ENCODE assay signal across 8 mouse cellular contexts in genomic region chr5:35894295-35895047, GRCm38 (mm10). TPM values are rescaled to one million over a fixed set of nuclear protein-coding genes. Genes with fewer than 3 reads are reported as not detected.
DNase-seq lines count a peak whose midpoint lies in the region; ATAC-seq and TF ChIP-seq lines count a peak whose summit lies in the region.

No protein-coding gene starts in this region.

- 3% methylated on average over 30 of the region's 30 CpGs for WGBS in hindbrain, embryonic 16.5 days
- WGBS in liver, embryonic 14.5 days (ENCODE audit: insufficient replicate concordance) = 24% methylated on average over 30 of the region's 30 CpGs

- H3K9me3 ChIP-seq in hindbrain, embryonic 16.5 days (ENCODE audit: control insufficient read depth, low read length) = no peaks in the 10 kb centered on the region
- no peaks in the 10 kb centered on the region for H3K9me3 ChIP-seq in liver, embryonic 14.5 days (ENCODE audit: control insufficient read depth, low read length)

- H3K36me3 ChIP-seq in hindbrain, embryonic 16.5 days (ENCODE audit: control insufficient read depth, insufficient read depth, low read length) = no peaks in the 10 kb centered on the region
- H3K36me3 ChIP-seq in liver, embryonic 14.5 days (replicated peaks; ENCODE audit: control insufficient read depth, insufficient read depth, low read depth) = no peaks in the 10 kb centered on the region

- no peak for TF ChIP-seq EP300 in liver, embryonic 14.5 days (IDR thresholded peaks at IDR 0.05; ENCODE audit: low read depth)

- no peak for TF ChIP-seq CTCF in gastrocnemius, adult 2 months (IDR thresholded peaks at IDR 0.05)
- no peak for TF ChIP-seq CTCF in liver, embryonic 14.5 days (IDR thresholded peaks at IDR 0.05; ENCODE audit: low read depth)

- H3K27me3 ChIP-seq in hindbrain, embryonic 16.5 days (replicated peaks; ENCODE audit: control insufficient read depth, insufficient read depth, low read length) = no peaks in the 10 kb centered on the region
- peaks cover 15% of the 10 kb centered on the region for H3K27me3 ChIP-seq in liver, embryonic 14.5 days (ENCODE audit: control insufficient read depth, insufficient read depth, low read length)

- peak overlapping the region; percentile 94 for H3K27ac ChIP-seq in gastrocnemius, adult 2 months
- peak overlapping the region; percentile 82 for H3K27ac ChIP-seq in hindbrain, embryonic 16.5 days (ENCODE audit: low read depth, low read length)
- no peak overlapping the region for H3K27ac ChIP-seq in liver, embryonic 14.5 days

- DNase-seq in 3134 (ENCODE audit: extremely low read depth, insufficient read length, low spot score) (peak; percentile 58), adipocyte (ENCODE audit: low spot score) (peak; percentile 92)
- peak; percentile 64 for DNase-seq in gastrocnemius, adult 2 months
- no peak for DNase-seq in liver, embryonic 14.5 days (ENCODE audit: low read depth in 3 of 3, low spot score in 3 of 3)
- peak; percentile 73 for DNase-seq in skeletal muscle tissue, adult 2 months (ENCODE audit: low read depth, low spot score)
- DNase-seq in right cerebral cortex, postnatal 36 days (ENCODE audit: low spot score in 2 of 2) = no peak
- no peak for DNase-seq in thymus, adult 18-20 months

- intact Hi-C loops in gastrocnemius, adult 2 months (cut with DNase I) = no loop called here

- peak overlapping the region; percentile 98 for H3K9ac ChIP-seq in hindbrain, embryonic 16.5 days (ENCODE audit: low read depth, low read length)
- H3K9ac ChIP-seq in liver, embryonic 14.5 days (replicated peaks) = no peak overlapping the region; the same call in 1 of the 2 replicates

- 0 out of 2 replicates have a peak, but pooled peaks have one; percentile 7 for ATAC-seq in hindbrain, embryonic 16.5 days
- ATAC-seq in liver, embryonic 14.5 days (ENCODE audit: insufficient read depth) = no peak

- H3K4me2 ChIP-seq in hindbrain, embryonic 16.5 days (ENCODE audit: low read length) = peak overlapping the region; percentile 91
- peak overlapping the region; percentile 55 for H3K4me2 ChIP-seq in liver, embryonic 14.5 days (ENCODE audit: low read depth)

- H3K4me3 ChIP-seq in gastrocnemius, adult 2 months = peak overlapping the region; percentile 89
- H3K4me3 ChIP-seq in hindbrain, embryonic 16.5 days (ENCODE audit: low read length) = peak overlapping the region; percentile 97
- H3K4me3 ChIP-seq in liver, embryonic 14.5 days (ENCODE audit: insufficient read depth in 1 of 2, low read depth in 2 of 2, low read length in 2 of 2) = peak overlapping the region; percentile 45 to 49

- peaks cover 42% of the 10 kb centered on the region for H3K4me1 ChIP-seq in hindbrain, embryonic 16.5 days (ENCODE audit: control insufficient read depth, insufficient read depth, low read depth, low read length)
- peaks cover 0 to 5% of the 10 kb centered on the region in 2 experiments; a peak in 1 of 4 replicates for H3K4me1 ChIP-seq in liver, embryonic 14.5 days (replicated peaks; ENCODE audit: control insufficient read depth in 2 of 2, insufficient read depth in 2 of 2, low read length in 1 of 2)

RNA-seq across cellular contexts. Expression of gene Afap1, which starts 1.4 kb away (rescaled TPM):
- total RNA-seq in gastrocnemius, adult 2 months (2021) = 1 to 10 TPM; 7.4 to 8.3 TPM
- polyA plus RNA-seq in hindbrain, embryonic 16.5 days (2015; fragmentation: Nextera tagmentation; extraction: Ambion mirVana) = 54.8 and 69.4 TPM in 2 replicates
- 0.58 and 0.78 TPM in 2 replicates for polyA plus RNA-seq in liver, embryonic 14.5 days (2012; rRNA removed)
- polyA plus RNA-seq in liver, embryonic 14.5 days (2014; fragmentation: Nextera tagmentation; extraction: Ambion mirVana) = 0.73 and 0.76 TPM in 2 replicates

Comparison
In these comparisons a context has a peak if more than half of its experiments do, and no peak if none do; other contexts are left out.
1. DNase-seq: peak in 3134 (single experiment), adipocyte (single experiment), gastrocnemius, adult 2 months (single experiment) and skeletal muscle tissue, adult 2 months (single experiment); none in liver, embryonic 14.5 days (0 of 3), right cerebral cortex, postnatal 36 days (0 of 2) and thymus, adult 18-20 months (0 of 2).
2. H3K4me3 ChIP-seq: peak in every context shown above with its lines; median percentile 97 in hindbrain, embryonic 16.5 days; 89 in gastrocnemius, adult 2 months; 47 in liver, embryonic 14.5 days.
3. RNA of gene Afap1, which starts 1.4 kb away (polyA plus RNA-seq): 54.8 to 69.4 TPM in hindbrain, embryonic 16.5 days; 0.58 to 0.78 TPM in liver, embryonic 14.5 days; every median in the first group is over 10 times any median in the second.